Mouse (Mus musculus): ENCODE measurements around the gene Aspscr1. TPM values are rescaled to one million over a fixed set of nuclear protein-coding genes. Genes with fewer than 3 reads are reported as not detected.

Aspscr1 gene
- total RNA-seq, 2 experiments from 2014 or later = 48.6 to 55.3 TPM

GRCm38 (mm10) chr11:120676951-120677350 lies 4.2 kb downstream of the Aspscr1 start:
- no peak for DNase-seq (ENCODE audit: low spot score in 2 of 2)

GRCm38 (mm10) chr11:120679909-120680308 lies 7.1 kb downstream of the Aspscr1 start:
- DNase-seq (ENCODE audit: low spot score in 2 of 2) = no peak

GRCm38 (mm10) chr11:120682683-120683082 lies 9.9 kb downstream of the Aspscr1 start:
- no peak for DNase-seq (ENCODE audit: low spot score in 2 of 2)

GRCm38 (mm10) chr11:120683536-120683935 lies 10.8 kb downstream of the Aspscr1 start:
- DNase-seq (ENCODE audit: low spot score in 2 of 2) = no peak

- DNase-seq (ENCODE audit: low spot score in 2 of 2) = no peak
Observed at GRCm38 (mm10) chr11:120684086-120684485, 11.3 kb downstream of the Aspscr1 start.

- no peak for DNase-seq (ENCODE audit: low spot score in 2 of 2)
Observed at GRCm38 (mm10) chr11:120684660-120685059, 11.9 kb downstream of the Aspscr1 start.

GRCm38 (mm10) chr11:120686650-120687272 lies 14.0 kb downstream of the Aspscr1 start:
- no peak for DNase-seq (ENCODE audit: low spot score in 2 of 2)

- no peak for DNase-seq (ENCODE audit: low spot score in 2 of 2)
Observed at GRCm38 (mm10) chr11:120689365-120689764, 16.6 kb downstream of the Aspscr1 start.

- no peak for DNase-seq (ENCODE audit: low spot score in 2 of 2)
Observed at GRCm38 (mm10) chr11:120692471-120693011, 19.8 kb downstream of the Aspscr1 start.

- no peak for DNase-seq (ENCODE audit: low spot score in 2 of 2)
Observed at GRCm38 (mm10) chr11:120693461-120693860, 20.7 kb downstream of the Aspscr1 start.

- DNase-seq (ENCODE audit: low spot score in 2 of 2) = no peak
Observed at GRCm38 (mm10) chr11:120695184-120695583, 22.4 kb downstream of the Aspscr1 start.

GRCm38 (mm10) chr11:120695641-120696040 lies 22.9 kb downstream of the Aspscr1 start:
- DNase-seq (ENCODE audit: low spot score in 2 of 2) = no peak

- no peak for DNase-seq (ENCODE audit: low spot score in 2 of 2)
Observed at GRCm38 (mm10) chr11:120696568-120696967, 23.8 kb downstream of the Aspscr1 start.

GRCm38 (mm10) chr11:120697741-120698140 lies 25.0 kb downstream of the Aspscr1 start:
- no peak for DNase-seq (ENCODE audit: low spot score in 2 of 2)

GRCm38 (mm10) chr11:120703696-120704454 lies 31.1 kb downstream of the Aspscr1 start:
- no peak for DNase-seq (ENCODE audit: low spot score in 2 of 2)

- DNase-seq (ENCODE audit: low spot score in 2 of 2) = no peak
Observed at GRCm38 (mm10) chr11:120704486-120705325, 31.9 kb downstream of the Aspscr1 start.

- DNase-seq (ENCODE audit: low spot score in 2 of 2) = no peak
Observed at GRCm38 (mm10) chr11:120706120-120706519, 33.3 kb downstream of the Aspscr1 start.

- DNase-seq (ENCODE audit: low spot score in 2 of 2) = no peak
Observed at GRCm38 (mm10) chr11:120707225-120707624, 34.5 kb downstream of the Aspscr1 start.

- no peak for DNase-seq (ENCODE audit: low spot score in 2 of 2)
Observed at GRCm38 (mm10) chr11:120707969-120708368, 35.2 kb downstream of the Aspscr1 start.

GRCm38 (mm10) chr11:120709551-120709950 lies 36.8 kb downstream of the Aspscr1 start:
- no peak for DNase-seq (ENCODE audit: low spot score in 2 of 2)

GRCm38 (mm10) chr11:120710672-120711071 lies 37.9 kb downstream of the Aspscr1 start:
- DNase-seq (ENCODE audit: low spot score in 2 of 2) = no peak

Measured in gastrocnemius, postnatal 4 days (tissue).